Mouse (Mus musculus) frontal cortex, postnatal 25 days (tissue): ENCODE measurements around the gene Parp11.
"Not testable (repeated sequence)": the region's sequence is repeated elsewhere in the genome, so short reads cannot be mapped to it uniquely, and the experiment has no call there.

Experiments
- DNase-seq, 2 experiments: peaks; one replicate each; pipeline ENCODE4 v3.0.0; 2022; ENCODE audit warnings: low spot score in 2 of 2

Gene Parp11

GRCm38 (mm10) chr6:127496841-127497656 is 50.4 kb downstream of the Parp11 start:
- DNase-seq: no peak

GRCm38 (mm10) chr6:127500119-127500518 is 53.5 kb downstream of the Parp11 start:
- no peak for DNase-seq

GRCm38 (mm10) chr6:127500806-127501205 is 54.2 kb downstream of the Parp11 start:
- DNase-seq: no peak

GRCm38 (mm10) chr6:127502530-127502929 is 55.9 kb downstream of the Parp11 start:
- peak in 1 of 2 experiments; percentile 24 for DNase-seq

- not testable (repeated sequence) for DNase-seq
Measured at GRCm38 (mm10) chr6:127513776-127514175, 67.1 kb downstream of the Parp11 start.

GRCm38 (mm10) chr6:127521176-127521575 is 74.5 kb downstream of the Parp11 start:
- DNase-seq: no peak

- DNase-seq: no peak
Measured at GRCm38 (mm10) chr6:127522326-127522725, 75.7 kb downstream of the Parp11 start.

GRCm38 (mm10) chr6:127524442-127524841 is 77.8 kb downstream of the Parp11 start:
- DNase-seq: no peak

GRCm38 (mm10) chr6:127528625-127529024 is 82.0 kb downstream of the Parp11 start:
- DNase-seq: no peak

- DNase-seq: no peak
Measured at GRCm38 (mm10) chr6:127529451-127529850, 82.8 kb downstream of the Parp11 start.

GRCm38 (mm10) chr6:127530206-127530605 is 83.6 kb downstream of the Parp11 start:
- no peak for DNase-seq

- no peak for DNase-seq
Measured at GRCm38 (mm10) chr6:127531412-127532205, 85.0 kb downstream of the Parp11 start.

- DNase-seq: no peak
Measured at GRCm38 (mm10) chr6:127532304-127532703, 85.7 kb downstream of the Parp11 start.

GRCm38 (mm10) chr6:127533766-127534165 is 87.1 kb downstream of the Parp11 start:
- DNase-seq: no peak

- no peak for DNase-seq
Measured at GRCm38 (mm10) chr6:127537035-127537434, 90.4 kb downstream of the Parp11 start.

GRCm38 (mm10) chr6:127538118-127538517 is 91.5 kb downstream of the Parp11 start:
- no peak for DNase-seq

GRCm38 (mm10) chr6:127539226-127539625 is 92.6 kb downstream of the Parp11 start:
- DNase-seq: no peak

GRCm38 (mm10) chr6:127539659-127540058 is 93.0 kb downstream of the Parp11 start:
- DNase-seq: no peak

GRCm38 (mm10) chr6:127540517-127540916 is 93.9 kb downstream of the Parp11 start:
- DNase-seq: no peak

- DNase-seq: peak; percentile 31 to 62
Measured at GRCm38 (mm10) chr6:127541617-127542374, 95.2 kb downstream of the Parp11 start.
